Mouse (Mus musculus): Measurements from ENCODE around the gene Mdm1.

DNA sequence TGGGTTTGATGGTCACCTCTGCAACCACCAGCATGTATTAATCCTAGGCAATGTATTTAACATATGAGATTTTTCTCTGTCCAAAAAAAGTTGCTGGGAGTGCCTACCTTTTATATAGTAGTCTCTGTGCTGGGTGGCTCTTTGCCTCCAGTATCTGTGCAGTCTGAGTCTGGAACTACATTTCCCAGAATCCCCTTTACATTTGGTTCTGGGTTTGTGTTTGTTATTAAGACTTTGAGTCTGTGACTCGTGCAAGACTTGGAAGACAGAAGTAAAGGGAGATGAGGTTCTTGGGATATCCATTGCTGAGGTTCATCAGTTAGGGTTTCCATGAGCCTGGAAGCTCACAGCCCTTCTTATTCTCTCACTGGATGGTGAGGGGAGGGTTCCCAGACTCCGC lies 11.6 kb upstream of the Mdm1 start:
- TF ChIP-seq CTCF (IDR thresholded peaks at IDR 0.05; ENCODE audit: low read depth) (no peak), EP300 (IDR thresholded peaks at IDR 0.05; ENCODE audit: low read depth) (no peak)

Data from liver, embryonic 14.5 days (tissue).